Mouse (Mus musculus) megakaryocyte, embryonic 14.5 days (primary cell): ENCODE data around the gene Tmem150c.

ENCODE experiments used
- FLI1 ChIP-seq: IDR thresholded peaks from 2 replicates; pipeline ENCODE4 v1.6.1; 2012; ENCODE audit warnings: low read length, inconsistent platforms, mixed read lengths
- GATA1 ChIP-seq: IDR thresholded peaks from 3 replicates; pipeline ENCODE4 v1.6.1; 2012; ENCODE audit warnings: mixed read lengths, low read length, inconsistent platforms, borderline replicate concordance

GRCm38 (mm10) chr5:100040281-100040784, 119.3 kb downstream of the Tmem150c start:
- no peak for TF ChIP-seq GATA1
- no peak for TF ChIP-seq FLI1
